Mouse (Mus musculus) E14TG2a.4 (cell line): ENCODE results near the gene Cela2a.

ENCODE experiments used
- H3K27me3 ChIP-seq: 2 replicates; pipeline ENCODE4 v1.6.1; 2014; ENCODE audit warnings: low read length, control low read depth; ENCODE audit not compliant: insufficient read depth
- H3K36me3 ChIP-seq: 2 replicates; pipeline ENCODE4 v1.6.1; 2014; ENCODE audit warnings: low read length, control low read depth; ENCODE audit not compliant: insufficient read depth
- H3K4me1 ChIP-seq: replicated peaks from 2 replicates; pipeline ENCODE4 v1.6.1; 2014; ENCODE audit warnings: low read depth, low read length, control low read depth
- H3K4me3 ChIP-seq: replicated peaks from 2 replicates; pipeline ENCODE4 v1.5.1; 2014; ENCODE audit warnings: mild to moderate bottlenecking, low read length
- H3K9me3 ChIP-seq: 2 replicates; pipeline ENCODE4 v1.6.1; 2014; ENCODE audit warnings: low read length, control low read depth
- CTCF ChIP-seq: conservative IDR thresholded peaks from 2 replicates; pipeline ENCODE4 v1.5.1; 2014; ENCODE audit warnings: low read length
- NANOG ChIP-seq: IDR thresholded peaks from 2 replicates; pipeline ENCODE4 v1.6.1; 2014; ENCODE audit warnings: borderline replicate concordance, low read length, mixed read lengths
- POU5F1 ChIP-seq: IDR thresholded peaks from 2 replicates; pipeline ENCODE4 v1.6.1; 2014; ENCODE audit warnings: low read length, borderline replicate concordance

Gene Cela2a

DNA sequence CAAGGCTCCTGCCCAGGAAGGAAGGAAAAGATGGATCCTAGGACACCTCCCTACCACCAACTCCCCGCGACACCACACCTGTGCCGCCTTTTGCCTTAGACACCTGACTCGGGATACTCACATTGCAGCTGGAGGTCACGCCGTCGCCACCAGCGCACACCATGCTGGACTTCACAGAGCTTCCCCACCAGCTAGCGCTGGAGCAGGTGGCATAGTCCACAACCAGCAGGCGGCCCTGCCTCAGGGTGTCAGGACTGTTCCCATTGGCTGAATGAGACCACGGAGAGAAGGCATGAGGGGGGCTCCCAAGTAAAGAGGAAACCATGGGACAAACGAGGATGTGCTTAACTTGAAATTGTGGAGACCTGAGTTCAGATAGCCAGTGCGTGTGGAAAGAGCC is 7.1 kb downstream of the Cela2a start:
- TF ChIP-seq POU5F1, result no peak
- no peak for TF ChIP-seq NANOG
- TF ChIP-seq CTCF, result no peak
- Histone ChIP-seq H3K36me3 (peaks cover 20% of the 10 kb centered on the region), H3K9me3 (no peaks in the 10 kb centered on the region), H3K27me3 (peaks cover 8% of the 10 kb centered on the region), H3K4me1 (peaks cover 52% of the 10 kb centered on the region), H3K4me3 (0 out of 2 replicates have a peak overlapping the region, but pooled peaks have one; percentile 24)

- no peak overlapping the region for H3K4me3 ChIP-seq
- H3K9me3 ChIP-seq, result no peaks in the 10 kb centered on the region
- H3K27me3 ChIP-seq, result peaks cover 8% of the 10 kb centered on the region
- TF ChIP-seq NANOG (no peak), CTCF (no peak), POU5F1 (no peak)
- peaks cover 45% of the 10 kb centered on the region for H3K4me1 ChIP-seq
- H3K36me3 ChIP-seq, result peaks cover 32% of the 10 kb centered on the region
Observed at GRCm38 (mm10) chr4:141817706-141818105, 8.3 kb downstream of the Cela2a start.

DNA sequence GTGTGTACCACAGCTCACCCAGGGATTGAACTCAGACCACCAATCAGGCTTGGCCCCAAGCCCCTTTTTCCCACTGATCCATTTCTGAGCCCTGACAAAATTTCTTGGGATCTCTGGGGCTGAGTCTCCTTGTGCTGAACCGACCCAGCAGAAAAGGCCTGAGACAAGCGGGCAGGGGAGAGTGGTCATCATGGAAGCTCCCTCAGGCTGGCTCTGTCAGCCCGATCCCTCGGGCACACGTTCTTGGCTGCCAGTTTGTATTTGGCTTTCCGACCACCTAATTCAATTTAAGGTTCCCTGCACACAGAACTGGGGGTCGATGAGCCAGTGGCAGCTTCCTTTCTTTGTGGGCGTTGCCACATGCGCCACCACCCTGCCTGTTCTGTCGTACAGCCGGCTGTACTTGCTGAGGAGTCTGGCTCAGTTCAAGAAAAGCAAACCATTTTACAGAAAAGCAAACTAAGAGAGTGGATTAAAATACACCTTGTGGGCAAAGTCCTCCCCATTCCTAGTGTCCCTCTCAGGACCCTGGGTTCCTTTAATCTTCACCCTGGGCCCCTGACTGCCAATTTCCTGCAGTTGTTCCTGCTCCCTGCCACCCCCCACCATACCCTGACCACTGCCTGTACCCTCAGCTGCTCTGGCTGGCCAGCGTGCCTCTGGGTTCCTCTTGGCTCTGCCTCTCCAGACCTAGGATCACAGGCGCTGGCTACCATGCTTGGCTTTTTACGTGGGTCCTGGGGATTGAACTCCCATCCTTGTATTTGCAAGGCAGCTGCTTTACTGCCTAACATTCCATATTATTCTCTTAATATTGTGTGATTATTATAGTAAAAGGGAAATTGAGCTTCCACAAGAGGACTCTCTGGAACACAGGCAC is 8.9 kb downstream of the Cela2a start:
- no peak for TF ChIP-seq NANOG
- Histone ChIP-seq H3K27me3 (peaks cover 8% of the 10 kb centered on the region), H3K36me3 (peaks cover 39% of the 10 kb centered on the region), H3K4me1 (peaks cover 38% of the 10 kb centered on the region), H3K9me3 (no peaks in the 10 kb centered on the region), H3K4me3 (no peak overlapping the region)

DNA sequence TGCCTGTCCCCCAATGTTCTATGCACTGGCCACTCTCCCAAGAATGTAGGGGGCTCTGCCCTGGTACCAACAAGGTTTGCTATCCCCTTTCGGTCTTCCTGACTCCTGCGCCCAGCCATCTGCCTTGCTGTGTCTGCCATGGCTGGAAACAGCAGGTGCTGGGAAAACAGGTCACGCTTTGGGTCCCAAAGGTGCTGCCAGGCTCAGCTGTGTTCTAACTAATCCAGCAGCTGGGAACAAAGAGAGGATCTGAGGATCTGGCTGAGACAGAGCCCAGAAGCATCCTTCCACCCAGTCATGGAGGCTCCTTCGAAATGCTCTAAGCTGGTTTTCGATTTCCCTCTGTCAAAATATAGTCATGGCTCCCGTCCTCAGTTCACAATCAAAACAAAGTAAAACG is 9.7 kb downstream of the Cela2a start:
- H3K27me3 ChIP-seq, result peaks cover 8% of the 10 kb centered on the region
- no peak overlapping the region for H3K4me3 ChIP-seq
- H3K4me1 ChIP-seq, result peaks cover 30% of the 10 kb centered on the region
- H3K36me3 ChIP-seq, result peaks cover 46% of the 10 kb centered on the region
- no peak for TF ChIP-seq NANOG
- TF ChIP-seq POU5F1, result no peak
- TF ChIP-seq CTCF, result no peak
- no peaks in the 10 kb centered on the region for H3K9me3 ChIP-seq

GRCm38 (mm10) chr4:141811375-141811774 is 14.6 kb downstream of the Cela2a start:
- no peak overlapping the region for H3K4me3 ChIP-seq
- H3K27me3 ChIP-seq, result no peaks in the 10 kb centered on the region
- no peaks in the 10 kb centered on the region for H3K9me3 ChIP-seq
- TF ChIP-seq POU5F1, result no peak
- TF ChIP-seq NANOG, result no peak
- no peak; the same call in 1 of the 2 replicates for TF ChIP-seq CTCF
- H3K4me1 ChIP-seq, result no peaks in the 10 kb centered on the region
- H3K36me3 ChIP-seq, result peaks cover 94% of the 10 kb centered on the region

- H3K4me3 ChIP-seq, result no peak overlapping the region
- H3K27me3 ChIP-seq, result no peaks in the 10 kb centered on the region
- TF ChIP-seq NANOG (no peak), POU5F1 (no peak), CTCF (peak; percentile 18)
- H3K36me3 ChIP-seq, result peaks cover 98% of the 10 kb centered on the region
- no peaks in the 10 kb centered on the region for H3K9me3 ChIP-seq
- no peaks in the 10 kb centered on the region for H3K4me1 ChIP-seq
Observed at GRCm38 (mm10) chr4:141810975-141811374, 15.0 kb downstream of the Cela2a start.

GRCm38 (mm10) chr4:141809850-141810464 is 16.0 kb downstream of the Cela2a start:
- Histone ChIP-seq H3K4me3 (no peak overlapping the region), H3K27me3 (no peaks in the 10 kb centered on the region), H3K4me1 (no peaks in the 10 kb centered on the region), H3K36me3 (peaks cover 99% of the 10 kb centered on the region), H3K9me3 (no peaks in the 10 kb centered on the region)
- TF ChIP-seq CTCF (peak; percentile 40), NANOG (no peak)

DNA sequence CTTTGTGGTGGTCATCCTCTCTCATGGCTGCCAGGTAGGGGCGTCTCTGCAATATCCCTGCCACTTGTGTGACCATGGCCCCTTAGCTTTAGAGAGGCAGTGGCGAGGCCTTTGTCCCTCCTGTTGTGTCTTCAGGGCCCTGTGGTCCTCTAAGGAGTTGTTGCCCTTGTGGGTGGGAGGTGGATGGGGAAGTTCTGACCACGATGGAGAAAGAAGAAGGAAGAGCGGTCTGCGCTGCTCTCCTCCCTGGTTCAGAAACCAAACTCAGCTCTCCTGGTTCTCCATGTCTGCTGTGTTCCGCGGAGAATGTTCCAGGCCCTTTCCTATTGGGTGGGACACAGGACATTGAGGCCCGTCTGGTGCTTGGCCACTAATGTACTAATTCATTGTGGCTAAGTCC is 20.1 kb downstream of the Cela2a start:
- H3K36me3 ChIP-seq, result peaks cover 79% of the 10 kb centered on the region
- no peaks in the 10 kb centered on the region for H3K27me3 ChIP-seq
- peaks cover 20% of the 10 kb centered on the region for H3K9me3 ChIP-seq
- TF ChIP-seq NANOG (no peak), POU5F1 (no peak), CTCF (no peak)
- no peaks in the 10 kb centered on the region for H3K4me1 ChIP-seq
- H3K4me3 ChIP-seq, result no peak overlapping the region

DNA sequence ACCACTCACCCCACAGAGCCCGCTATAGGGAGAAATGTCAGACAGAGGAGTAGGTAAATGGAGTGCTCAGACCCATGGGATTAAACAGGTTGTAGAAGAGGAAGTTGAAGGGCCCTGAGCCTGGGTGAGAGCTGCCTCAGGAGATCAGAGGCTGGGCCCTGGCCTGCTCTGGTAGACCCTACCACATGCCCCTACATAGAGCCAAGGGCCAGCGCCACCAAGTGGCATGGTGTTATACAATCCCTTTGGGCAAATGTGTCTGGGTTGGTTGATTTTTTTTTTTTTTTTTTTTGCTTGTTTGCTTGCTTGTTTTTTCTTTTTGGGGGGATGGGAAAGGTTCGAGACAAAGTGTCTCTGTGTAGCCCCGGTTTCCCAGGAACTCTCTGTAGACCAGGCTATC is 21.9 kb downstream of the Cela2a start:
- no peaks in the 10 kb centered on the region for H3K27me3 ChIP-seq
- H3K4me3 ChIP-seq, result no peak overlapping the region
- H3K9me3 ChIP-seq, result peaks cover 20% of the 10 kb centered on the region
- no peak for TF ChIP-seq NANOG
- no peak for TF ChIP-seq POU5F1
- no peak for TF ChIP-seq CTCF
- peaks cover 61% of the 10 kb centered on the region for H3K36me3 ChIP-seq
- H3K4me1 ChIP-seq, result no peaks in the 10 kb centered on the region
